Comparison of ENCODE assay signal across 16 mouse cellular contexts in genomic region chr12:29164701-29165100, GRCm38 (mm10).
"Had no signal": no experiment of that assay in that cellular context is flagged by ENCODE, and none has a peak within 500 bp of the region (broad histone marks: within the 10 kb centered on the region; RNA-seq: fewer than 3 reads in every experiment).

No protein-coding gene starts in this region.

- H3K4me2 ChIP-seq: neural tube, embryonic 12.5 days; neural tube, embryonic 13.5 days; neural tube, embryonic 15.5 days; stomach, embryonic 15.5 days had no signal

- H3K36me3 ChIP-seq: neural tube, embryonic 12.5 days; neural tube, embryonic 13.5 days; neural tube, embryonic 15.5 days; stomach, embryonic 15.5 days had no signal

- H3K27me3 ChIP-seq: neural tube, embryonic 12.5 days; neural tube, embryonic 13.5 days; neural tube, embryonic 15.5 days; stomach, embryonic 15.5 days had no signal

- H3K9me3 ChIP-seq: neural tube, embryonic 12.5 days; neural tube, embryonic 13.5 days; neural tube, embryonic 15.5 days; stomach, embryonic 15.5 days had no signal

- H3K4me1 ChIP-seq: neural tube, embryonic 15.5 days; stomach, embryonic 15.5 days had no signal

- H3K4me3 ChIP-seq: neural tube, embryonic 12.5 days; neural tube, embryonic 13.5 days; neural tube, embryonic 15.5 days; stomach, embryonic 15.5 days had no signal

- DNase-seq: retina, postnatal 1 day; right cerebral cortex, adult 18-20 months; right cerebral cortex, postnatal 14 days; right cerebral cortex, postnatal 4 days; spleen, adult 18-20 months; thymus, adult 18-20 months; thymus, adult 2 months; thymus, postnatal 14 days; thymus, postnatal 25 days; thymus, postnatal 36 days; thymus, postnatal 4 days had no signal

- H3K27ac ChIP-seq: neural tube, embryonic 12.5 days; neural tube, embryonic 13.5 days; neural tube, embryonic 15.5 days; stomach, embryonic 15.5 days; stomach, postnatal 0 days had no signal

- H3K9ac ChIP-seq: neural tube, embryonic 12.5 days; neural tube, embryonic 13.5 days; neural tube, embryonic 15.5 days; stomach, embryonic 15.5 days had no signal
